Mouse (Mus musculus): ENCODE data around the gene Slc46a3. TPM values are rescaled to one million over a fixed set of nuclear protein-coding genes. Genes with fewer than 3 reads are reported as not detected.
"Not testable (repeated sequence)": the region's sequence is repeated elsewhere in the genome, so short reads cannot be mapped to it uniquely, and the experiment has no call there.

Slc46a3 gene
- total RNA-seq, 1 experiment from 2014 or later: 5.2 TPM

GRCm38 (mm10) chr5:147898968-147899549, 4.4 kb upstream of the Slc46a3 start:
- no peak for ATAC-seq (replicated peaks in 1 of 2; ENCODE audit: insufficient read depth in 1 of 2, low FRiP score in 2 of 2, low TSS enrichment in 1 of 2, low read depth in 1 of 2, poor library complexity in 2 of 2, severe bottlenecking in 2 of 2)

GRCm38 (mm10) chr5:147898254-147898653, 3.6 kb upstream of the Slc46a3 start:
- no peak for ATAC-seq (replicated peaks in 1 of 2; ENCODE audit: insufficient read depth in 1 of 2, low FRiP score in 2 of 2, low TSS enrichment in 1 of 2, low read depth in 1 of 2, poor library complexity in 2 of 2, severe bottlenecking in 2 of 2)

- not testable (repeated sequence) for ATAC-seq (replicated peaks in 1 of 2; ENCODE audit: insufficient read depth in 1 of 2, low FRiP score in 2 of 2, low TSS enrichment in 1 of 2, low read depth in 1 of 2, poor library complexity in 2 of 2, severe bottlenecking in 2 of 2)
Observed at GRCm38 (mm10) chr5:147896501-147896900, 1.9 kb upstream of the Slc46a3 start.

GRCm38 (mm10) chr5:147895436-147896198, 1.0 kb upstream of the Slc46a3 start:
- peak; percentile 37 to 60 for ATAC-seq (replicated peaks in 1 of 2; ENCODE audit: insufficient read depth in 1 of 2, low FRiP score in 2 of 2, low TSS enrichment in 1 of 2, low read depth in 1 of 2, poor library complexity in 2 of 2, severe bottlenecking in 2 of 2)

GRCm38 (mm10) chr5:147893766-147894454, 705 bp downstream of the Slc46a3 start:
- no peak for ATAC-seq (replicated peaks in 1 of 2; ENCODE audit: insufficient read depth in 1 of 2, low FRiP score in 2 of 2, low TSS enrichment in 1 of 2, low read depth in 1 of 2, poor library complexity in 2 of 2, severe bottlenecking in 2 of 2)

DNA sequence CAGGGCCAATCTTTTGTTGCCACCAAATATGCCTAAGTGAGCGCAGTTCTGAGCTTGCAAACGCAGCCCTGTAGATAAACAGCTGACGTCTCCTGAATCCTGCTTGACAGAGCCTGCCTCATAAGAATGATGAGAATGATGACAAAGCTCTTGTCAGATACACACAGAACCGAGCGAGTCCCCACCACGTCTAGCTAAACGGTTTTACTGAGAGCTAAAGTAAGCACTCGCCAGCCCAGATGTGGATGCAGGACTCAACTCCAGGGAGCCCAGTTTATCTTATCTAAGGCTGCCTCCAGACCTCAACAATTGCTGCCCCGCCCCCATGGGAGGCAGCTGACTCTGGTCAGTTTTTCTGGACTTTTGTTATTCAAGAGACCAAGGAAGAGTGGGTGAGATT, 1.5 kb downstream of the Slc46a3 start:
- ATAC-seq (replicated peaks in 1 of 2; ENCODE audit: insufficient read depth in 1 of 2, low FRiP score in 2 of 2, low TSS enrichment in 1 of 2, low read depth in 1 of 2, poor library complexity in 2 of 2, severe bottlenecking in 2 of 2): no peak

DNA sequence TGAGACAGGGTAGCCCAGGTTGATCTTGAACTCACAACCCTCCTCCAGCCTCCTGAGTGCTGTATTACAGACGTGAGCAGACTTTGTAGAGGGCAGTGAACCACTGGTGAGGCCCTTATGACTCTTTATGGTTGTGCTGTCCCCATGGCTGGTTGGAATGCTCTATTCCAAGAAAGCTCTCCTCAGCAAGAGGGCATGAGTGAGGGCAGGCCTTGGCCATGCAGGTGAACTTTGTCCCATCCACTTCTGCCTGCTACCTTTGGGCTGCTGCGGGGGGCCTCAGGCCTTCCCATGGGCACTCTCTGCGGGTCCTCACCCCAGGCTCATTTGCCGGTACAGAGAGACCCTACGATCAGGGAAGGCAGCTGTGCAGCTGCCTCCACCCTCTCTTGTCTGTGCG, 1.9 kb downstream of the Slc46a3 start:
- ATAC-seq (replicated peaks in 1 of 2; ENCODE audit: insufficient read depth in 1 of 2, low FRiP score in 2 of 2, low TSS enrichment in 1 of 2, low read depth in 1 of 2, poor library complexity in 2 of 2, severe bottlenecking in 2 of 2): no peak

GRCm38 (mm10) chr5:147888313-147889297, 6.0 kb downstream of the Slc46a3 start:
- peak; percentile 61 to 64; a peak in 3 of 4 replicates for ATAC-seq (replicated peaks in 1 of 2; ENCODE audit: insufficient read depth in 1 of 2, low FRiP score in 2 of 2, low TSS enrichment in 1 of 2, low read depth in 1 of 2, poor library complexity in 2 of 2, severe bottlenecking in 2 of 2)

- ATAC-seq (replicated peaks in 1 of 2; ENCODE audit: insufficient read depth in 1 of 2, low FRiP score in 2 of 2, low TSS enrichment in 1 of 2, low read depth in 1 of 2, poor library complexity in 2 of 2, severe bottlenecking in 2 of 2): no peak
Observed at GRCm38 (mm10) chr5:147883581-147883980, 11.0 kb downstream of the Slc46a3 start.

DNA sequence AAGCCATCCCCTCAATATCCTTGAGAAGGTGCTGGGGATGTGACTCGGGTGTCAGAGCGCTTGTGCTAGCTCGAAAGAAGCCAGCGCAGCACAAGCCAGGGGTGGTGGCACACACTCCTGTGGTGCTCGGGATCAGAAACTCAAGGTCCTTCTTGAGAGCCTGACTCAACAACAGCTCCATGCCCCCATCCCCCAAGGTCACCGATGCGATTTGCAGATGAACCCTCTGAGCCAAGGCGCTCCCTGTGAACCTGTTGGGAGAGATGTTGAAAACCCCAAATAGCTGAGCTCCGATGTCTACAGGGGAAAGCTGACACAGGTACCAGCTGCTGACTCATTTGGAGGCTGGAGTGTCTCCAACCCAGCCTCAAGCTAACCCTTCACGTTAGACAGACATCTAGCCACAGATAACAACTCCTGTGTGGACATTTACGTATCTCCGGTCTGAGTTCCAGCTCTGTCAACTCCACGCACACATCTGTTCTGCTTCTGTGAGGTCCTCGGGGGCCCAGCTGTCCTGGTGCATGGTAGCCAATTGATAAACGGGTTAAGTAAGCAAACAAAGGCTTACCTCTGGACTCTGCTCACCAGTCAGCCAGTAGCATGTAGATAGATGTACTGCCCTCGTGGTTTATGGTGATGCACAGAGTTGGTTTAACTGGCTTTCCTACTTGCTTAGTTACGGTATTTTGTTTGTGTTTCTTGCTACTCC, 14.5 kb downstream of the Slc46a3 start:
- ATAC-seq (replicated peaks in 1 of 2; ENCODE audit: insufficient read depth in 1 of 2, low FRiP score in 2 of 2, low TSS enrichment in 1 of 2, low read depth in 1 of 2, poor library complexity in 2 of 2, severe bottlenecking in 2 of 2): no peak; a peak in 1 of 4 replicates

DNA sequence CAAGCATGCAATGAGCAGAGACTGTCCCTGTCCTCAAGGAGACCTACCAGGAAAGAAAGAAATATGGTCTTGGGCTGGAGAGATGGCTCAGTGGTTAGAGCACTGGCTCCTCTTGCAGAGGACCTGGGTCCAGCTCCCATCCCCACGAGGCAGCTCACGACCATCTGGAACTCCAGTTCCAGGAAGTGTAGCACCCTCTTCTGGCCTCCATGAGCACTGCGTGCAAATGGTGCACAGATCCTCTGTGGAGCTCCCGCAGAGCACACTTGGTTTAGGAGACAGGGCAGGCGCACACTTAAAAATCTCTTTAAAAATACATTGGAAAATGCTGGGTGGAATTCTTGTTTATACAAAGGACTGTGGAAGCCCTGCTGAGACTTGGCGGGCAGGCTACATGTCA, 17.1 kb downstream of the Slc46a3 start:
- ATAC-seq (replicated peaks in 1 of 2; ENCODE audit: insufficient read depth in 1 of 2, low FRiP score in 2 of 2, low TSS enrichment in 1 of 2, low read depth in 1 of 2, poor library complexity in 2 of 2, severe bottlenecking in 2 of 2): no peak

- no peak for ATAC-seq (replicated peaks in 1 of 2; ENCODE audit: insufficient read depth in 1 of 2, low FRiP score in 2 of 2, low TSS enrichment in 1 of 2, low read depth in 1 of 2, poor library complexity in 2 of 2, severe bottlenecking in 2 of 2)
Observed at GRCm38 (mm10) chr5:147875210-147875609, 19.4 kb downstream of the Slc46a3 start.

- no peak for ATAC-seq (replicated peaks in 1 of 2; ENCODE audit: insufficient read depth in 1 of 2, low FRiP score in 2 of 2, low TSS enrichment in 1 of 2, low read depth in 1 of 2, poor library complexity in 2 of 2, severe bottlenecking in 2 of 2)
Observed at GRCm38 (mm10) chr5:147874491-147875065, 20.0 kb downstream of the Slc46a3 start.

DNA sequence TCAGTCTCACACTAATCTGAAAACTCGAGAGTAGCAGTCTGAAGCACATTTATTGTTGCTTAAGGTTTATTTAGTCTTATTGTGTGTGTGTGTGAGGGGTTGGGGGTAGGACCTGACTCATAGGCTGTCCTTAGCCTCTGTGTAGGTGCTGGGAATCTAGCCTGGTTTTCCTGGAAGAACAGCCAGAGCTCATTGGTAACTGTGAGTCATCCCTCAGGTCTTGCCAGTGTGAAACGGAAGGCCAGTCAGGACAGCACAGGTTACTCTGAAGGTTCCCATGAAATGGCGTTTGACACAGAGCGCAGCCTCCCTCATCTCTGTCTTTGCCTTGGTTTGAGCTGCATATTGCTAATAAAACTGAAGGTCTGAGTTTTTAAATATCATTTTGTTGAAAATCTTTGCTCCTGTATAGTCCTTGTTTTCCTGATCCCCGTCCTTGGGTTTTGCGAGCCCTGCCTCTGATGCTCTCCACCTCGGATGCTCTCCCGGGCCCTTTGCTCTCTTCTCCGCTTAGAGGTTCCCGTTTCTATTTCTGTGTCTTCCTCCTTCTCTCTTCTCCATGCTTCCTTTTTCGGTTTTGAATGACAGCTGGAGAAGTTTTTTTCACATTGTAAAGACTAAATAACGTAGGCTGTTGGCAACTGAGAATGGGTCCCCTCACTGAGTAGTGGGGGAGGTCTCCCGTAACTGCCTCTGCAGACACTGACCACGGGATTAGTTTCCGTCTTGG, 23.4 kb downstream of the Slc46a3 start:
- peak; percentile 29 to 62 for ATAC-seq (replicated peaks in 1 of 2; ENCODE audit: insufficient read depth in 1 of 2, low FRiP score in 2 of 2, low TSS enrichment in 1 of 2, low read depth in 1 of 2, poor library complexity in 2 of 2, severe bottlenecking in 2 of 2)

GRCm38 (mm10) chr5:147870296-147870695, 24.3 kb downstream of the Slc46a3 start:
- no peak for ATAC-seq (replicated peaks in 1 of 2; ENCODE audit: insufficient read depth in 1 of 2, low FRiP score in 2 of 2, low TSS enrichment in 1 of 2, low read depth in 1 of 2, poor library complexity in 2 of 2, severe bottlenecking in 2 of 2)

DNA sequence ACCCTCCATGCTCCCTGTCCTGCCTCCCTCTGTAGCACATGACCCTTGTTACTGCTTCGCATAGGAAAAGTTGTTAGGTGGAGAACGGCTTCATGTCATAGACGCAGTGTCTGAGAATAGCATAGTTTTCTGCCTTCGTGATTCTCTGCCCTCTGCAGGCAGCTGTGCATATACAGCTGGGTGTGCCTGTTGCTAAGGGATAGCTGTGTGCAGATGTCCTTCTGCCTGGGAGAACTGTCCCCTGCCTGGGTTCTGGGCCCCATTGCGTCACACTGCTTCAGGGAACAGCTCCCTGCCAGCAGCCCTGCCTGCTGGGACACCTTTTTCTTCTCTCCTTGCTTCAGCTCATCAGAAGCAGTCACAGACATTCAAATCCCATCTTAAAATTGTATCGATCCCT, 25.0 kb downstream of the Slc46a3 start:
- no peak for ATAC-seq (replicated peaks in 1 of 2; ENCODE audit: insufficient read depth in 1 of 2, low FRiP score in 2 of 2, low TSS enrichment in 1 of 2, low read depth in 1 of 2, poor library complexity in 2 of 2, severe bottlenecking in 2 of 2)
